Mouse (Mus musculus) right cerebral cortex, postnatal 25 days (tissue): ENCODE measurements around the gene Gtpbp3.

Experiments
- DNase-seq: peaks from one replicate; pipeline ENCODE4 v3.0.0; 2022

Gtpbp3 gene

DNA sequence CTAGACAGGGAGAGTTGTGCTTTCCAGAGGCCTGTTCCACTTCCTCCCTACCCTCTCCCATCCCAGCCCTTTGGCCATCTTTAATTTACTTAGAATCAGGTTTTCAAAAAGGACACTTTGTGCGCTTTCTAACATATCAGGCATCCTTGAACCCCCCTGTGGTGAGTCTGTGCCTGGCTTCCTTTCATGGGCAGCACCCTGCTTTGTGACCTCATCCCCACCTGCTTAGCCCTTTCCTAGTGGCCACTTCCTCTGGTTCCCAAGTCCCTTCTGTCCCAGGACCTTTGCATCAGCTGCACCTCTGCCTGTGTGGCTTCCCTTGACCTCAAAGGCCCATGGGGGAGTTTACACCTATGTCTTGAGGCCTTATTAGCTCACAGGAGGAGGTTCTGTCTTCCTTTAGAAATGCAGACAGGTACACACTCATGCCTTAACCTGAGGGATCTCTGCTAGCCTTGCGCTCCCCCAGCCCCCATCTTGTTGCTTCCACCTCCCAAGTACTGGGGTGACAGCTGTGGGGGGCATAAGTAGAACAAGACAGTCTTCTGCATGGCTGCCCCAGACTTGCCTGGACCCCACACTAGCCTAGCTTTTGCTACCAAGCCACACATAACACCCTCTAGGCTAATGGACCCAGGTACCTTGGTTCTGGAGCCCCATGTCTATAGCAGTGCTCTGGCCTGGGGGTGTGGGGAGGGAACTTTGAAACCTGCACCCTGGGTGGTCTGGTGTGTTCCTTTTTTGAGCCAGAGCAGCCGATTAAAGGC is 17.6 kb upstream of the Gtpbp3 start:
- no peak for DNase-seq

DNA sequence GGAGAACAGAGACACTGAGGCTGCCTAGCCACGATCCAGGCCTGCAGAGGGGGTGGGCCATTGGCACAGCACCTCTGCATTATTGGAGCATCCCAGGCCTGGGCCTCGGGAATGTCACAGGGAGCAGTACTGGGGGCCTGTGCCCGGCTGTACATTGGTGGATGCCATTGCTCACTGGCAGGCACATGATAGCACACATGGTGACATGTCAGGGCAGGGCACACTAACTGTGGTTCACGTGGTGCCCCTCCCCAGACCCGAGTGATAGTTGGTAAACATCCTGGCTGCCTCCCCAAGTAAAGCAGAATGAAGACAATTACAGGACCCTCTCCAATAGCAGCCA is 17.0 kb upstream of the Gtpbp3 start:
- DNase-seq, result no peak

DNA sequence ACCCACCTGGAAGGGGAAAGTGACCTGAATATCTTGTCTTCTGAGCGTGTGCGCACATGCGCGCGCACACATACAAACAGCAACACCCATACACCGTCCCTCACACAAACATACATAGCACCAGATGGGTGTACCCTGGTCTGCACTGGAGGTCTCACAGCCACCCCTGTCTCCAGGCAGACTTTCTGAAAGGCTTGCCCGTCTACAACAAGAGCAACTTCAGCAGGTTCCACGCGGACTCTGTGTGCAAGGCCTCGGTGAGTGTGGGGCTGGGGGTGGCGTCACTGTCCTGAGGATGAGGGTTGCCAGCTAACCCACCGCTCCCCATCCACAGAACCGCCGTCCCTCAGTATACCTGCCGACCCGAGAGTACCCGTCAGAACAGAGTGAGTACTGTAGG is 16.0 kb upstream of the Gtpbp3 start:
- no peak for DNase-seq

DNA sequence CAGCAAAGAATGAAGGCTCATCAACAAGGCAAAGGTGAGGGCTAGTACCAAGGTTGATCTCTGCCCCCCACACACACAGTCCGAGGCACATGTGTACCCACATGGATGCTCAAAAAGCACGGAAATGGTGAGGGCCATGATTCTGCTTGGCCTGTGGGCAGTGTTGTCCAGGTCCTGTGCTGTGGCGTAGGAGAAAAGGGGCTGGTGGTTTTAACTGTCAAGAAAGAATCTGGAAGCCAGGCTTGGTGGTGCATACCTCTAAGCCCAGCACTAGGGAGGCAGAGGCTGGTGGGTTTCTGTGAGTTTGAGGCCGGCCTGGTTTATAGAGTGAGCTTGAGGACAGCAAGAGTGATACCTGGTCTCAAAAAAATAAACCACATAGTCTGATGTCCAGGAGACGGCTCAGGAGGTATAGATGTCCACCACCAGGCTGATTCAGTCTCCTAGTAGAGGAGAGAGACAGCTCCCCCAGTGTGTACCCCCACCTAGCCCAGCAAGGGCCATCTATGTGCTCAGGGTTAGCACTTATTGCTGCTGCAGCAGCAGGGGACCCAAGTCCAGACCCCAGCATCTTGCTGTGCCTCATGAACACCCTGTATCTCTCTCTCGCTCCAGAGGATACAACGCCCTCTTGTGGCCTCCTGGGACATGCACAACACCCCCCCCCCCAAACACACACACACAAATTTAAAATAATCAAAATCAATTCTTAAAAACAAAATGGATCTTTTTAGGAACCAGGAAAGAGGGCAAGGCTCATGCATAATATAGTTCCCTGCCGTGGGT is 15.1 kb upstream of the Gtpbp3 start:
- no peak for DNase-seq

DNA sequence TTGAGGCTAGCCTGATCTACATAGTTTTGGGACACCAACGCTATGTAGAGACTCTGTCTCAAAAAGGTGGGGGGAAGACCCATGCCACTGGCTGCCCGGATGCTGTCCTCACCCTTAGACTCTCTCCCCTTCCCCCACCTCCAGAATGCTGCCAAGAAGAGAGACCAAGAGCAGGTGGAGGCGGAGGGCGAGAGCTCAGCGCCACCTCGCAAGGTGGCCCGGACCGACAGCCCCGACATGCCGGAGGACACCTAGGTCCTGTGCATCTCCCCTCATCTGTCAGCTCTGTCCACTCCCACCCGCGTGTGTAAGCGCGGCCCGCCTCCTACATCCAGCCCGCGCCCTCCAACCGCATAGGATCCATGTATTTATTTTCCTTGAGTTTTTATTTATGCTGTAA is 13.6 kb upstream of the Gtpbp3 start:
- DNase-seq, result no peak

DNA sequence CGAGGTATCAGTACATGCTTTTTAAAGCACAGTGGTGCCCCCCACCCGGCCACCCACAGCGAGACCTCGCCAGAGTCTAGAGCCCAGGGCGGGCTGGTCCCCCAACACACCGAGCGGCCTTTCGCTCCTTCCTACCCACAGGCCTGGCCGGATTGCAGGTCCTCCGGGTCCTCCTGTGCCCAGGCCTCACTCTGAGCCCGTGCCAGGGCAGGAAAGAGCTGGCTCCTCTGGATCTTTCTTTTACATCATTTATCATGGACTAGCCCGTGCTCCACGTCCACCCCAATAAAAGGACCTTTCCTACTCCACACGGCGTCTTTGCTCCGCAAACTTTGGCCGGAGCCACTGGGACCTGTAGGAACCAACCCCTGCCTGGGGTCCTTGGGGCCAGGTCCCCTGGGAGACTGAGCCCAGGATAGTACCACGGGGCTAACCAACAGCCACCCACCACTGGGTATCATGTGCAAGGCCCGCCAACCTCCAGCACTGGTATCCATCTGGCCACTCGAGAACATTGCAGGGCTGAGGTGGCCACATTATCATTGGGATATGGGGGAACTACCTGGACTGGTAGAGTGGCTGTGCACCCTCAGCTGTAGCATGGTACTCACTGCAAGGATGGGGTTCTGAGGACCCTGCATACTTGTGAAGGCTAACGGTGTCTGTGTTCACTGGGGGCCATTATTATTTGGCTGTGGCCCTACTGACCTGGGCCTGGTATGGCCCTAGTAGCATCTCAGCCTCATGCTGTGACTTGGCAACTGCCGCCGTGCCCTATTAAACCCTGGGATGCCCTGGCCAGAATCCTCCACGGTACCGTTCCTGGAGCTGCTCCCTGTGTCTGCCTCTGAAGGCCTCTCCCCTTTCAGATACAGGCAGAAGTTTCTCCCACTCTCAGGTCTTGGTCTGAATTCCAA is 12.9 kb upstream of the Gtpbp3 start:
- DNase-seq, result no peak

DNA sequence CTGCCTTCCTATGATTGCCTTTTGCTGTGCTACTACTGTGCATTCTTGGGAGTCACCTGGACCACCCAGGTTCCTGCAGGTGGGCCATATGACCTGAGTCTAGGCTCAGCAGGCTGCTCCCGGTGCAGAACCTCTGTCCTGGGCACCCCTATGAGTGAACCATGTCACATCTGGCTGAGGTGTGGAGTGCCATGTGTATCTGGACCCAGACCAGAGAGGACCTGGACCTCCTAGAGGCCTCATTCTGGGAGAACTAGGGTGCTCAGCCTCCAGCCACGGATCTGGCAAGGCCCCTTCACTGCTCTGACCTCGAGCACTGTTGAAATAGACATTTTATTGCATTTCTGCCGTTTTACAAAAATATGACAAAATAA is 12.2 kb upstream of the Gtpbp3 start:
- no peak for DNase-seq

DNA sequence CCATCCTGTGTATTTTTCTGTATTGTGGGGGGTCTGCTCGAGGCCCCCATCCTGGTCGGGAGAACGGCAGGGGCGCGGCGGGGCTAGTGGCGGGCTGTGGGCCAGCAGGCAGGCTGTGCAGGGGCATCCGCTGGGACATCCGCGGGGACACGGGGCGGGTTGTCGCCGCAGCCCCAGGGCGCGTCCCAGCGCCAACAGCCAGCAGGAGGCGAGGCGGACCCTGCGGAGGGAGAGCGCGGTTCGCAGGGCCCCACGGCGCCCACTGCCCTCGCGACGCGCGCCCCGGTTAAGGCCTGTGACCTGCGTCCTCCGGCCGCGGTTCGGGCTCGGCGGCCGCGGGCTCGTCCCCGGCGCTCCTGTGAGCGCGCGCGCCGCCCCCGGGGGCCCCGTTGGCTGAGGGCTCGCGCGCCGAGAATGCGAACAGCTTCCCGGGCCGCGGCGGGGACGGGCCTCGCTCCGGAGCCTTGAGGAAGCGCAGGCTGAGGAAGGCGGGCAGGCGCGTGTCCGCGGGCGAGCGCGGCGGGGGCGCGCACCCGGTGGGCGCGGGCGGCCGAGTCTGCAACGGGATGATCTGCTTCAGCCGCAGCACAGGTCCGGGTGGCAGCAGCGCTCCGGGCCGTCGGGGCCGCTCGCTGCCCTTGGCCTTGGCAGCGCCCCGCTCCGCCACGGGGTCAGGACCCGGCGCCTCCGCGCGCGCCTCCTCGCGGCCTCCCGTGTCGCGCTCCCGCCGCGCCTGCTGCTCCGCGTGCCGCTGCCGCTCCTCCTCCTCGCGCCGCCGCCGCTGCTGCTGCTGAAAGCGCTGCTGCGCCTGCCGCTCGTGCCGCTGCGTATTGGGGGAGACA is 11.6 kb upstream of the Gtpbp3 start:
- DNase-seq, result peak; percentile 85

DNA sequence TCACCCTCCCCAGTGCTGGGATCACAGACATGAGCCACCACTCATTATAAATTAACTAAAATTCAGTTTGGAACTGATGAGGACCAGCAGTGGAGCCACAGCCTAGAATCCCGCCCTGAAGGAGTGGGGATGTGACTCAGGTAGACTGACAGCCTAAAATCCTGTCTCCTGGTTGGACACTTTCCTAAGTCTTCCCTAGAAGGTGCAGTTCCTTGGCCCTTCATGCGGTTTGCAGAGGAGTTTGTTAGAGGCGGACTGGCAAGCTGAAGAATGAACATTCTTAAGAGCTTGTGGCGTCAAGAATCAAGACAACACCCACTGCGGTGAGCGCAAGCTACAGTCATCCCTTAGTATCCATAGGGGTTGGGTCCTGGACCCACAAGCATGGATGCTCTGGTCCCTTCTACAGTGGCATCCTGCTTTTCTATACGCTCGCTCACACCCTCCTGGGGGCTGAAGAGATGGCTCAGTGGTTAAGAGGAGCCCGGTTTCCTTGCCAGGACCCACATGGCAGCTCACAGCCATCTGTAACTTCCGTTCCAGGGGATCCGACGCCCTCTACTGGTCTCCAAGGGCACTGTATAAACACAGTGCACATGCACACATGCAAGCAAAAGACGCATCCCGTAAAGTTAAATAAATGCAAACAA is 10.6 kb upstream of the Gtpbp3 start:
- DNase-seq, result no peak

DNA sequence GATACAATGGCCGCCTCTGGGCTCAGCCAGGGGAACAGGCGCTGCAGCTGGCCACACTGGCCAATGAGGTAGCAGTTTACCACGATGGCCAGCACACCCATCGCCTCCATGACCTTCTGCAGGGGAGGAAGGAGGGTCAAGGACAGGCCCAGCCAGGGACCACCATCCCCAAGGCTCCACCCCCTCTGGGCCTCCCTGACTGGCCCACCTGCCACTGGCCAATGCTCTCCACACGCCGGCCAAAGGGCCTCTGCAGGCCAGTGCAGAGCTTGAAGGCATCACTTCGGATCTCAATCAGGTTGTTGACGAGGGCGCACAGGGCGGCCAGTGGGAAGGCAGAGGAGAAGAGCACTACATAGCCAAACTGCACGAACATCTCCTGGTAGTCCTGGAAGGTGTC is 9.0 kb upstream of the Gtpbp3 start:
- no peak for DNase-seq

DNA sequence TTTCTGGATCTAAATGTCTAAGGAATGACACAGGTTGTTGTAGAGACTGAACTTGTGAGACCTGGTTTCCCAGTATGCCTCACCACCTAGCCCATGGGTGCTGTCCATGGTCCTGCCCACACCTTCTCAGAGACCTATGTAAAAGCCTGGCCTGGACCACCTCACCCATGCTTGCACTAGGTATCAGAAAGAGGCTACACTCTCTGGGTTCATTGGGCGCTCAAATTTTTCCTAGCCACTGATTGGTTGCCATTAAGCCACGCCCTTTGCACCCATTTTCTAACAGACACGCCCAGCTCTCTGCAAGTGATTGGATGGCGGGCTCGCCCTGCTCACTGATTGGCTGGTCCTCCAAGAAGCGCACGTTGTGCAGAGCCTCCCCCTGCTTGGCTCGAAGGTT is 4.0 kb upstream of the Gtpbp3 start:
- DNase-seq, result no peak

DNA sequence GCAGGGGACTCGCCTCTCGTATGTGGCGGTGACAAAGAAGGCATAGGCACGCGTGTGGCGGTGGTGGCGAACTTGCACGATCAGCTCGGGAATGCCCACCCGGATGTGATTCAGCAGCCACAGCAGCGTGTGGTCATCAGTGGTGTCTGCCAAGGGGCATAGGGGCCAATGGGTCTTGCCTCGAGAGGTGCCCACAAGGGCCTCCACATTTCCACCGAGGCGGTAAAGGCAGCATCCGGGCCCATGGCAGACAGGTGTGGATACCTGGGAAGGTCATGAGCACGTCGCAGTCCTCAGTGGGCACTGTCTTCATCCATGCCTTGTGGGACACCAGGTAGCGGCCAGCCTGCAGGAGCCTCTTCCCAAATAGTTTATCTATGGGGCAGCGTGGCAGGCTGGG is 3.2 kb upstream of the Gtpbp3 start:
- no peak for DNase-seq

DNA sequence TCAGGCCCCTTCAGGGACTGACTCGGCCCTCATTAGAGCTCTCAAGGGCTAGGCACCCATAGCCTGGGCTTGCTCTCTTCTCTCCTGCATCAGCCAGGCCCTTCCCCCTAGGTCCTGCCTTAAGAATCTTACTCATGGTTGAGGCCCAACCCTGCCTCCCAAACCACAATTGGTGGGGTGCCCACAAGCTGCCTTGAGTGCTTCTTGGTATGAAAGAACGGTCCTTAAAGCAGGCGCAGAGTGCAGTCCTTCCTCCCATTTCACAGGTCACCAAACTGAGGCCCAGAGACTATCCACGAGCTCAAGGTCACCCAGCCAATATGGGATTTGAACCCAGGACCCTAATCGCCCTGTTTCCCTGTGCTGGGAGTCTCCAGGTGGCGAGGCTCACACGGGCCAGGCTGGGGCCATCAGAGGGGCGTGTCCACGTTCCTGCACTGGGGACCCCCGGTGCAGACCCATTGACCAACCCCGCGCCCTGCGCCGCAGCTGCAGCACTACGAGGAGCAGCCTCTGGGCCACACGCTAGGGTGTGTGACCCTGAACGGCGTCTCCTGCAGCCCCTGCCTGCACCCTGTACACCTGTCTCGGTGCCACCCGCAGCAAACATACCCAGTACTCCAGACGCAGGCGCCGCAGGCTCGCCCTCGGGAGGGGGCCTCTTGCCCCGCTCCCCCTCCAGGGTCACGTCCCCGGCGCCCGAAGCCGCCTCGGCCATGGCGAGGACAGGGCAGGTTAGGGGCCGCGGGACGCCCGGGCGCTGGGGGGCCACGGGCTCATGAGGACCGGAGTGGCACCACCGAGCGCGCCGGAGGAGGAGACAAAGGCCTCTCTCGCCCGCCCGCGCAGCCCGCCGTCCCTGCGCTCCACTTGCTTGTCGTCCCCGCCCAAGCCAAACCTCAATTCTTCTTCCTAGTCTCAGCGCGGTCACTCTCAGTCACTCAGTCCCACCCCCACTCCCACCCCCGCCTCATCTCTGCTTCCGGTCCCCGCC is 2.5 kb upstream of the Gtpbp3 start, which contains the start of gene Ano8:
Ano8 (minus strand) TSS at position 822 of the 994 bp plus-strand sequence.
- DNase-seq, result peak; percentile 90

DNA sequence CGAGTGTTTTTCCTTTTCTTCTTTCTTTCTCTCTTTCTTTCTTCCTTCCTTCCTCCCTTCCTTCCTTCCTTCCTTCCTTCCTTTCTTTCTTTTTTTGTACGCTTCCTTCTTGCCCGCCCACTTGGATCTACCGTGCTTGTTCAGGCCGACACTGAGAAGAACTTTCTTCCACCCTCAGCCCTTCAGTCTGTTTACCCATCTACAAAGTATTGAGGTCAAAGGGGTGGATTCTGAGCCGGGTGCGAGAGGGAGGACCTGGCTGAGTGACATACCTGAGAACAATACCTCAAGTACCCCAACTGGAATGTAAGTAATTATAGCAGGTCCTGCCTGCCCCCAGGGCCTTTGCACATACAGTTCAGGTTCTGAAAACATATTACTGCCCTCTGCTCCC is 1.8 kb upstream of the Gtpbp3 start:
- no peak for DNase-seq

DNA sequence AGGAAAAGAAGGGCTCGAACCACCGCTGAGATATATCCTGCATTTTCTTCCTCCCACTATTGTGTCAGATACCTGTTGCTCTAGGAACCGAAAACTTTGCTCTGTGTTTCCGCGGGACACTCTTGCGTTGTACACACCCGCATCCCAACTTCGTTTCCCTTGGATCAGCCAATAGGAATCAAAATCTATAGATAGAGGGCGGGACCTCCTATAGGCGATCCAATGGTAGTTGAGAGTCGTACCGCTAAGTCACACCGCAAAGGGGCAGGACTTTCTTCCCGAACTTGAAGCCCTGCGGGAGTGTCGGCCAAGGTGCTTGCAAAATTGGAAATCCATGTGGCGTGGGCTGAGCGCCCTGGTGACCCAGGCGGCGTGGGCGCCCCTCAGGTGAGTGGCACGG is 551 bp downstream of the Gtpbp3 start:
- DNase-seq, result peak; percentile 82

DNA sequence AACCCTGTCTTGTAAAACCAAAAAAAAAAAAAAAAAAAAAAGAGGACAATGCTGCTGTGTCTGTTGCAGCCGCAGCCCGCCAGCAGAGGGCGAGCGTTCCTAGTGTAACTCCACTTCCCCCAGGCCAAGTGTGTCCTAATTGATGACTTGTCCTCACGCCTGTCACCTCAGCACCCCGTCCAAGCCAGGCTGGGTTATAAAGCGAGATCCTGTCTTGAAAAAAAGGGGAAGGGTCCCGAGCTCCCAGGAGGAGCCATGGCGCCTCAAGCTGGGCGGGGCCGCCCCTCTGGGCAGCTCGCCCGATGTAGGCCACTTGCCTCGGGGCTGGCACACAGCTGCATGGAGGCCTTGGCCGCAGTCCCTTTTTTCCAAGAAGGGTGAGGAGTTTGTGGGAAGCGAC is 7.1 kb downstream of the Gtpbp3 start:
- DNase-seq, result peak; percentile 77

DNA sequence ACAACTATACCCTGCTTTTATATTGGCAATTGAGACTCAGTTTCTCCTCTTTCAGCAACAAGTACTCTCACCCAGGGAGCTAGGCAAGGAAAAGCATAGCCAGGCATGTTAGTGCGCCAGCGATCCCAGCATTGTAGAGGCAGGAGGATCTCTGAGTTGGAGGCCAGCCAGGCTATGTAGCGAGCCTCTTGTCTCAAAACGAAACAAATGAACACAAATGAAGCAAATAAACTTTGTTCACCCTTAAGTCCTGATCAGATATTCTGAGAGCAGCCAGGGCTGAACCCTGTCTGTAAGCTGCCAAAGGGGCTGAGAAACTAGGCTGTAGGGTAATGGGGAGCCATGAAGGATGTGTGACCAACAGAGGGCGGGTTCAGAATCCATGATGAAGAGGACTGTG is 7.9 kb downstream of the Gtpbp3 start:
- no peak for DNase-seq

DNA sequence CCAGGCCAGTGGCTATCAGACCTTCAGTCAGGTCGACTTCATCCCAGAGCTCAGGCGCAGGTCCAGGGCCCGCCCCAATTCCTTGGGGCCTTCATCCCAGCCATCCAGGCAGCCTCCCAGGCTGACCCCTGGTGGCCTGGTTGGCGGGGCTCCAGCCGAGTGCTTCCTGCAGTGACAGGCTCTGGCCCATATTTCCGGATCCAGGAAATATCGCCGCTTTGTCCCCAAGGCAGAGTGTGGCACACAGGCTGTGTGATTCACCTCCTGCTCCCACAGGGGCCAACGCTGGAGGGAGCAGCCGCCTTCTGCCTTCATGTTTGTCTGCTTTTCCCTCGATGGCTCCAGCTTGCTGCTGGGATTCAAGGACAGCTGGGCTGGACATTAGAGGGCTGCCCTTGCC is 8.6 kb downstream of the Gtpbp3 start:
- no peak for DNase-seq

DNA sequence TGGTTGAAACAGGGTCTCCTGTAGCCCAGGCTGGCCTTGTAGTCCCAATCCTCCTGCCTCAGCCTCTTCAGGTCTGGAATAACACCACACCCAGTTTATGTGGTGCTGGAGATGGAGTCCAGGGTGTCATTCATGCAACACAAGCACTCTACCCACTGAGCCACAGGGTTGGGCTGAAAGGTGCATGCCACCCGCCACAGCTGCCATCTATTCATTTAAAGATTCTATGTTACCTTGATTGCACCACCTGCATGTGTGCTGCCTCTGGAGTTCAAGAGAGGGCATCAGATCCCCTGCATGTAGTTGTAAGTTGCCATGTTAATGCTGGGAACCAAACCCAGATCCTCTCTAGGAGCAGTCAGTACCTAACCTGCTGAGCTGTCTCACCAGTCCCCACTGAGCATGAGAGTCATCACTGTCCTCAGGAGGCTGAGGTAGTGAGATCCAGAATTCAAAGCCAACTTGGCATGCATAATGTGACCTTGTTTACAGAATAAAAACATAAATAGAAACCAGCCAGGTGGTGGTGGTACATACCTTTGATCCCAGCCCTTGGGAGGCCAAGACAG is 9.3 kb downstream of the Gtpbp3 start:
- no peak for DNase-seq

DNA sequence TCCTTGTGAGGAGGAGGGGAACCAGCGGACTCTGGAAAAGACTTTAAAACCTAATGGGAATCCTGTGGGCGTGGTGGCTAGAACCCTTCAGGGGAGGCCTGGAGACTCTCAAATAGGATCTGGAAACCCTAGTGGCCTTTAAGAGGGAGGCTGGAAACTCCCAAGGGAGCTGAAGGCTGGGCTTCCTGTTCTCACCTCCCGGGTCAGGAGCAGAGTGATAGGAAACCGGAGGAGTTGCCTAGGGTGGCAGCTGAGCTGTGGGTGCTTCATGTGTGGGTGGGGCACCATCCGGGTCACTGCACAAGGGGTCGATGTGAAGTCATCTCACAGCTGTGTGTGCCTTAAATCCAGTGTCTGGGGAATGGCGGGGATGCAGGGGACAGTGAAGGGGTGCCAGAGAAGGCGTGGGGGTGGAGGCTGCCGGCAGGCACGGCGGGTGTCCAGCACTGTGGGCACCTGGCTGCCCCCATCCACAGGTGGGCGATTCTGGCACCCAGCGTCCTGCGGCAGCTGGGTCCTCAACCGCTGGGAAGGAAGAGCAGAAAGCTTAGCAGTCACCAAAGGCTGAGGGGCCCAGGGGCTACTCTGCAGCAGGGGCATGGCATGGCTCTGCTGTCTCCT is 10.1 kb downstream of the Gtpbp3 start:
- DNase-seq, result no peak
